Mouse (Mus musculus) heart, adult 2 months (tissue): ENCODE results near the gene Evl.

Experiments
- CTCF ChIP-seq: fragments of 200-600 bp; IDR thresholded peaks from 2 replicates; pipeline ENCODE4 v1.8.1; 2022; ENCODE audit warnings: antibody characterized with exemption, mild to moderate bottlenecking, moderate library complexity
- POLR2A ChIP-seq: fragments of 200-500 bp; IDR thresholded peaks from 2 replicates; pipeline ENCODE4 v1.6.1; 2011; ENCODE audit warnings: mild to moderate bottlenecking, low read depth, low read length, control low read depth; ENCODE audit not compliant: insufficient read depth

DNA sequence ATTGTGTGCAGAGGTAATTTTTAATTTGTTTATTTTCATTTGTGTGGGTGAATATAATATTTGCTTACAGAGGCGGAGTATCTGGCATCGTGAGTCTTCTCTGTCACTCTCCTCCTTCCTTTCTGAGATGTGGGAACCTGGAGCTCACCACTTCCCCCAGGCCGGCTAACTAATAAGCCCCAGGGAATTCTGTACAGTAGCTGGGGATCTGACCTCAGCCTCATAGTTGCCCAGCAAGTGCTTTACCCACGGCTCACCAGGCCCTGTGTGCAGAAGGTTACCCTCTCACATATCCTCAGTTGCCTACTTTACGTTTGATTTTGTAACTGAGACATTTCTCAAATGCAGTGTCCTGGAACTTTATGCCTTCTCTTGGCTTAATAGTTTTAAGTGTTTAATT lies 37.1 kb downstream of the Evl start:
- TF ChIP-seq CTCF (no peak), POLR2A (no peak)
